ENCODE assay signal across 8 mouse cellular contexts in the genomic region with DNA sequence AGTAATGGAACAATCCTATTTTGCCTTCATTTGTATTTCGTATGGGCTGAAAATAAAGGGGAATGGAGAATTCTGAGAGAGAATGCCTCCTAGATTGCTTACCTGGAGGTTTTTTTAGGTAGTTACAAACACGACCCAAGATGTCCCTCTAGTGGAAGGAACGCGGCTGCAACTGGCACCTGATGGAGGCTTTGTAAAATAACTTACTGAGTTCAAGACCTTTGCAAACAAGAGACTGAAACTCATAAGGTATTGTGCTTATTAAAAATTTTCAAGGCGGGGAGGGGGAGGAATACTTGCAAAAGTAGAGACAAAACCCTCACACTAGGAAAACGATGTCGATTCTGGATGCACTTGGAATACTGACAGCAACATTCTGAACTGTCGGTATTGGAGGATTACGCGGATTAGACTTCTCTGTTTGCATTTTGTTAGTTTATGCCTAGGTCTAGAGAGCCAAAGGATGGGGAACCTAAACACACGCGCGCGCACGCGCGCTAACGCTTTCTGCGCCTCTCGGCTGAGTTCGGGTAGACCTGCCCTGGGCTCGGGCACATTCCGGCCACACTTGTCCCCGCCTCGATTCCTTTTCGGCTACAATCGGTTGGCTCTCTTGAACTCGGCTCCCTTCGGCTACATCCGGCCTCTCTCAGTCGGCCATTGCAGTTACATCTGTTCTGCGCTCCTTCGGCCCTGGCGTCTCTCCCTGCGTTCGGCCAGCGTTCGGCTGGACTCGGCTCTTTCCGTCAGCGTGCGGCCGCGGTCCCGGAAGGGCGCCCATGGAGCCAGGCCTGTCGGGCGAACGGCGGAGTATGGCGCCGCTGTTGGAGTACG. TPM values are rescaled to one million over a fixed set of nuclear protein-coding genes. Genes with fewer than 3 reads are reported as not detected.
DNase-seq lines count a peak whose midpoint lies in the region; ATAC-seq lines count a peak whose summit lies in the region.

Gene Ercc4 (plus strand): TSS at position 529 of the 834 bp plus-strand sequence.

- peaks cover 18% of the 10 kb centered on the region for H3K36me3 ChIP-seq in hindbrain, embryonic 12.5 days

- H3K27me3 ChIP-seq in hindbrain, embryonic 12.5 days, result no peaks in the 10 kb centered on the region

- H3K27ac ChIP-seq in hindbrain, embryonic 12.5 days, result peak within 1 kb of the TSS; percentile 90

- H3K9ac ChIP-seq in hindbrain, embryonic 12.5 days, result peak within 1 kb of the TSS; percentile 89

- H3K4me3 ChIP-seq in hindbrain, embryonic 12.5 days, result peak within 1 kb of the TSS; percentile 75

- peak within 1 kb of the TSS; percentile 70 for H3K4me2 ChIP-seq in hindbrain, embryonic 12.5 days (replicated peaks)

- H3K9me3 ChIP-seq in hindbrain, embryonic 12.5 days (replicated peaks), result no peaks in the 10 kb centered on the region

- ATAC-seq in hindbrain, embryonic 12.5 days (ENCODE audit: low FRiP score), result peak; percentile 99

- WGBS in hindbrain, embryonic 12.5 days, result 2% methylated on average over 53 of the region's 53 CpGs

- peak; percentile 98 for DNase-seq in NIH3T3 (ENCODE audit: low read depth)
- peak; percentile 98 to 99 for DNase-seq in cerebellum, postnatal 10 days
- DNase-seq in frontal cortex, postnatal 10 days (ENCODE audit: low spot score in 2 of 2), result peak; percentile 94 to 97
- DNase-seq in layer of hippocampus, postnatal 14 days (ENCODE audit: low spot score in 2 of 2), result peak; percentile 97 to 98
- DNase-seq in lung, postnatal 14 days, result peak; percentile 98
- DNase-seq in retina, adult 2 months (ENCODE audit: low read depth, low spot score), result peak; percentile 83
- peak; percentile 98 for DNase-seq in thymus, postnatal 36 days

- peaks cover 7% of the 10 kb centered on the region for H3K4me1 ChIP-seq in hindbrain, embryonic 12.5 days

RNA-seq across cellular contexts. Expression of gene Ercc4, which starts in this region (rescaled TPM):
- 17.3 and 18.1 TPM in 2 replicates for polyA plus RNA-seq in hindbrain, embryonic 12.5 days (2016; fragmentation: Nextera tagmentation; extraction: Ambion mirVana)
- 10 to 100 TPM; 22.3 to 23.9 TPM for total RNA-seq in layer of hippocampus, postnatal 14 days (2021)

Comparison
In these comparisons a context has a peak if more than half of its experiments do, and no peak if none do; other contexts are left out.
1. Peak in every context shown above with its lines: DNase-seq, ATAC-seq, H3K4me3 ChIP-seq and H3K27ac ChIP-seq.